Mouse (Mus musculus): ENCODE measurements around the gene Slc38a6. TPM values are rescaled to one million over a fixed set of nuclear protein-coding genes. Genes with fewer than 3 reads are reported as not detected.
A peak's percentile ranks its signal among the peaks of the same experiment; 100 is the strongest.

Slc38a6 gene
- total and polyA plus RNA-seq, 3 experiments: 3.1 to 6.1 TPM; not detected in 1

DNA sequence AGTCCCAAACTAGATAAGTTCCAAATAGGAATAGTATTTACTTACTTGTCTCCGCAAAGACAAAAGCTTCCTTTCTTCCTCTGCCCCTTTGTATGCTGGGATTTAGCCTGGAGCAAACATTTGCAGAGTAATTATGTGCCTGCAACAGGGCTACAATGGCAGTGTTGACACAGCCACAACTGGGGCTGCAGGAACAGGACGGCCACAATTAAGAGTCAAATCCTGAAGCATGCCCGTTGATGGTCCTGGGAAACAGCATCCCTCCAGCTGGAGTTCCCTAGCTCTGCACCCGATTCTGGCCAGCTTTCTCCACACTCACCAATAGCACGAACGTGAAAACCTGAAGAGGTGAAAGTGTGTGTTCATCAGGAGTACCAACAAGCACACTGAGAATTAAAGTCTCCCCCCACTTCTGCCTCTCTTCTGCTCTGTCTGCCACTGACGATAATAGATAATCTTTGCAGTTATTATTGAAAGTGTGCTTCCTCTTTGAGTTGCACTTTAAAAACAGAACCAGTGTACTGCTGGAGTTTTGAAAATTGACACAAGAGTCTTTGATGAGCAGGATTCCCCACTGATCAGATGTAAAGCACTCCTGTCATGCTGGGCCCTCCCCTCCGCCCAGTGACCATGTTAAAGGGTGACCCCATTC is 54.2 kb downstream of the Slc38a6 start (continued):
- TF ChIP-seq GATA1 (IDR thresholded peaks at IDR 0.05; ENCODE audit: low read depth, low read length) (peak; percentile 88), SIN3A (IDR thresholded peaks at IDR 0.05; ENCODE audit: low read length) (0 out of 2 replicates have a peak, but pooled peaks have one; percentile 42), MAZ (IDR thresholded peaks at IDR 0.05; ENCODE audit: low read depth, low read length) (peak; percentile 40; the same call in 1 of the 2 replicates), UBTF (IDR thresholded peaks at IDR 0.05; ENCODE audit: borderline replicate concordance, insufficient read depth, low read depth, low read length) (no peak), NELFE (IDR thresholded peaks at IDR 0.05; ENCODE audit: low read depth, low read length) (no peak), ETS1 (IDR thresholded peaks at IDR 0.05; ENCODE audit: low read depth, low read length) (no peak), ZKSCAN1 (IDR thresholded peaks at IDR 0.05; ENCODE audit: low read depth, low read length) (no peak), ZNF384 (IDR thresholded peaks at IDR 0.05; ENCODE audit: low read depth, low read length) (0 out of 2 replicates have a peak, but pooled peaks have one; percentile 11), MAFK (IDR thresholded peaks at IDR 0.05; ENCODE audit: borderline replicate concordance, low read depth, low read length) (no peak), POLR2AphosphoS2 (IDR thresholded peaks at IDR 0.05; ENCODE audit: low read length) (no peak), MEF2A (IDR thresholded peaks at IDR 0.05; ENCODE audit: extremely low read depth, insufficient replicate concordance, low read depth, low read length, poor library complexity, severe bottlenecking) (no peak), ZC3H11A (IDR thresholded peaks at IDR 0.05; ENCODE audit: low read depth, low read length) (0 out of 2 replicates have a peak, but pooled peaks have one; percentile 3), GABPA (IDR thresholded peaks at IDR 0.05; ENCODE audit: low read depth, low read length) (no peak), E2F4 (IDR thresholded peaks at IDR 0.05; ENCODE audit: borderline replicate concordance, low read depth, low read length) (no peak), RAD21 (IDR thresholded peaks at IDR 0.05; ENCODE audit: low read depth, low read length) (no peak), ELF1 (IDR thresholded peaks at IDR 0.05; ENCODE audit: low read depth, low read length) (no peak), MXI1 (IDR thresholded peaks at IDR 0.05; ENCODE audit: low read depth, low read length) (peak; percentile 52; the same call in 1 of the 2 replicates)

GRCm38 (mm10) chr12:73341703-73342663 is 55.4 kb downstream of the Slc38a6 start:
- Histone ChIP-seq H3K4me3 (ENCODE audit: control insufficient read depth in 1 of 2, insufficient read depth in 1 of 2, low read depth in 2 of 2, low read length in 2 of 2) (no peak overlapping the region), H3K79me2 (ENCODE audit: control insufficient read depth, insufficient read depth, low read length, poor library complexity) (no peaks in the 10 kb centered on the region), H3K27me3 (ENCODE audit: control insufficient read depth in 1 of 2, insufficient read depth in 2 of 2, low read length in 2 of 2) (no peaks in the 10 kb centered on the region), H3K9me3 (replicated peaks; ENCODE audit: insufficient read depth, low read length) (no peaks in the 10 kb centered on the region), H3K27ac (ENCODE audit: control insufficient read depth, low read depth, low read length) (no peak overlapping the region), H3K4me1 (ENCODE audit: control insufficient read depth in 1 of 2, insufficient read depth in 2 of 2, low read length in 2 of 2) (peaks cover 5 to 7% of the 10 kb centered on the region in 2 experiments), H3K9ac (ENCODE audit: control insufficient read depth, low read depth, low read length, poor library complexity, severe bottlenecking) (no peak overlapping the region), H3K36me3 (ENCODE audit: control insufficient read depth in 1 of 2, insufficient read depth in 2 of 2, low read length in 2 of 2) (peaks cover 0 to 8% of the 10 kb centered on the region in 2 experiments; a peak in 2 of 4 replicates)
- TF ChIP-seq SMC3 (IDR thresholded peaks at IDR 0.05; ENCODE audit: low read depth, low read length) (no peak), MEF2A (IDR thresholded peaks at IDR 0.05; ENCODE audit: extremely low read depth, insufficient replicate concordance, low read depth, low read length, poor library complexity, severe bottlenecking) (no peak), SIN3A (IDR thresholded peaks at IDR 0.05; ENCODE audit: low read length) (no peak), ZMIZ1 (IDR thresholded peaks at IDR 0.05; ENCODE audit: low read depth, low read length) (no peak), POLR2AphosphoS5 (IDR thresholded peaks at IDR 0.05; ENCODE audit: borderline replicate concordance, low read depth, low read length) (no peak), ETS1 (IDR thresholded peaks at IDR 0.05; ENCODE audit: low read depth, low read length) (no peak), CHD1 (IDR thresholded peaks at IDR 0.05; ENCODE audit: low read depth, low read length) (no peak), USF2 (IDR thresholded peaks at IDR 0.05; ENCODE audit: borderline replicate concordance in 1 of 2, insufficient read depth in 1 of 2, low read depth in 1 of 2, low read length in 2 of 2) (no peak), GATA1 (IDR thresholded peaks at IDR 0.05; ENCODE audit: low read depth, low read length) (no peak), UBTF (IDR thresholded peaks at IDR 0.05; ENCODE audit: borderline replicate concordance, insufficient read depth, low read depth, low read length) (no peak), POLR2AphosphoS2 (IDR thresholded peaks at IDR 0.05; ENCODE audit: low read length) (no peak), MAFK (IDR thresholded peaks at IDR 0.05; ENCODE audit: borderline replicate concordance, low read depth, low read length) (no peak)
- no peak for DNase-seq (ENCODE audit: low read depth, low spot score)
